Mouse (Mus musculus): ENCODE measurements at regions not wholly inside any gene's neighbourhood (a gene's known extent, or its start where the extent isn't known, plus 50 kb on each side); places are given as distances from the start of the nearest gene placed in this dataset.
"Not testable (repeated sequence)": the region's sequence is repeated elsewhere in the genome, so short reads cannot be mapped to it uniquely, and the experiment has no call there.

DNA sequence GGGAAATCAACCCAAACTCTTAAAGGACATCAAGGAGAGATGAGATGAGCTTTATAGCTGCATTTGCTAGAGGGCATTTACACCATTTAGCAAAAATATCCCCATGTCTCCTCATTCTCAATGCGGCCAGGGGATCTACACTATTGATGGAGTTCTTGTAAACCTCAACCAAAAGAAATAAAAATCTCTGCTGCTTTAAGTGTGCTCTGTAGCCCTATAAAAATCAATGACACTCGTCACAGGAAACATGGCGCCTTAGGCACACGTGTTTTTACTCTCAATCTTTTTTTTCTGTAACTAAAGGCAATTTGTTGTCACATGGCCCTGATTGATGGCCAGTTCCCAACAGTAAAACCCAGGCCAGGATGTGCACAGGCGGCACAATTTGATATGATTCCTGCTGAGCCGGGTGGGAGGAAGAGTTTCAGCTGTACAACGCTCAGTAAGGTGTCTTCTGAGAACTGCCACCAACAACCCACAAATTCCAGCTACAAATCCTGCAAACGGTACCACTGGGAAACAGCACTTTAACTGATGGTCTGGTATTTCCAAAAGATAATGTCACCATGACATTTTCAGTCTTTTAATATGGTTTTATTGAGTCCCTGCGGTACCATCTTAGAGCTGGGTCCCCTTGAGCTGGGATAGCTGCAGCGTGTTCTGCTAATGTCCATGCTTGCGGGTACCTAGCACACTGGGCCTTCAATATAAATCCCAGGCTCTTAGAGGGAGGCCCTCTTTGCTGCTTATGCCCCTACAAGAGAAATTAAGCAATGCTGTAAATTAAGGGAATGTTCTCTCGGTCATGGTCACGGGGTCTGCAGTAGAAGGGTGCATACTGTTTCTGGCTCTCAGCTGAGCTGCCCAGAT, 78.8 kb downstream of the Tpbg start:
- DNase-seq (ENCODE audit: extremely low spot score): no peak

DNA sequence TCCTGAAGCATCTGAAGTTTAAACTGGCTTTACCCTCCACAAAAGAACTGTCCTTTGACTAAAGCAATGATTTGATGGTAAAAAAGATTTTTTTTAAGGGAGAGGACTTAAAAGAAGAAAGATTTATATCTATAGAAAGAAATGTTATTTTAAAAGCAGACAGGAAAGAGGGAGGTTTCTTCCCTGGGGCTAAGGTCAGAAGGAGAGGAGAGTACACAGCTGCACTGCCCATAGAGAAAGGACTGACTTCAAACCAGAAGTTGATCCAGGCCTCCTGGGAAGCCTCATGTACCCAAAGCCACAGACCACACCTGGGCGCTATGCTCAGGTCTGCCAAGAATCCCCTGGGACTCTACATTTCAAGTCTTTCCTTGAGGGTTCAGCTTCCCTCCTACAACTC, 83.1 kb downstream of the Tpbg start:
- no peak for DNase-seq (ENCODE audit: extremely low spot score)

DNA sequence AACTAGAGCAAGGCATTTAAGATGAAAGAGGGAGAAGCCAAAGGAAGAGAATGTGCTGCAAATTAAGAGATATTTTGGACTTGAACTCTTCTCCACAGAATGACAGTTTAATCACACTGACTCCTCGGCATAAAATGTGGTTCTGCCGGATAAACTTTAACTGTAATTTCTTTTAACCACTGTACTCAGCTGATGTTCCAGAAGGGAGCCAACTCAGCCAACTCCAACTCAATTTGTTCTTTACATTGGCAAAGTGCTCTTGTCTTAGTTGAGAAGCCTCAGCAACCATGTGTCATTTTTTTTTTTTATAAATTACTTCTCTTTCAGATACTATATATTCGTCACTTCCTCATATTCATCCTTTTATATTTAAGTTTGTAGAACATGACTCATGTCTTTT, 90.0 kb downstream of the Tpbg start:
- DNase-seq (ENCODE audit: extremely low spot score): no peak

DNA sequence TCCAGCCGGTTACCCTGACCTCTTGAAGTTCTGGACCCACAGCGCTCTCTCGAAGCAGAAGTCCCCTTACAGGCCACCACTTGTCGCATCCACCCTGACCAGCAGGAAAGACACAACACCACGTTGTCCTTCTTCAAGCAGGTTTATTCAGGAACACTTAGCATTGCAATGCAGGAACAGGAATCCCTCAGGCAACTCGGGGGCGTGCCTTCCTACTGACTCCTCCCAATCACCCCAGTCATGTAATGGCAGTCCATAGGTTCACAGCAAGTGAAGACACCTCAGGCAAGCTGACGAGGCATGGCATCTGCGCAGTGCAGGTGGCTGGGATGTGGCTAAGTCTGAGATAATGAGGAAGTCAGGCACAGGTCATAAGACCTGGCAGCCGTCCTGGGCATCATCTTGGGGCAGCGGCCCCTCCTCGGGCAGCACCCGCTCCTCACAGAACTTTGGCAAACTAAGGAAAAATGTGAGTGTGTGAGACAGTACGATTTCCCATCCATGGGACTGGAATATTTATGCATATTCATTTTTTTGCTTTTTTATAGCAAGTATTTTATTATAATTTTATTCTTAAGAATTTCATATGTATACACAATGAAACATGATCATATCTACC, 101.0 kb downstream of the Tpbg start:
- not testable (repeated sequence) for DNase-seq (ENCODE audit: extremely low spot score)

DNA sequence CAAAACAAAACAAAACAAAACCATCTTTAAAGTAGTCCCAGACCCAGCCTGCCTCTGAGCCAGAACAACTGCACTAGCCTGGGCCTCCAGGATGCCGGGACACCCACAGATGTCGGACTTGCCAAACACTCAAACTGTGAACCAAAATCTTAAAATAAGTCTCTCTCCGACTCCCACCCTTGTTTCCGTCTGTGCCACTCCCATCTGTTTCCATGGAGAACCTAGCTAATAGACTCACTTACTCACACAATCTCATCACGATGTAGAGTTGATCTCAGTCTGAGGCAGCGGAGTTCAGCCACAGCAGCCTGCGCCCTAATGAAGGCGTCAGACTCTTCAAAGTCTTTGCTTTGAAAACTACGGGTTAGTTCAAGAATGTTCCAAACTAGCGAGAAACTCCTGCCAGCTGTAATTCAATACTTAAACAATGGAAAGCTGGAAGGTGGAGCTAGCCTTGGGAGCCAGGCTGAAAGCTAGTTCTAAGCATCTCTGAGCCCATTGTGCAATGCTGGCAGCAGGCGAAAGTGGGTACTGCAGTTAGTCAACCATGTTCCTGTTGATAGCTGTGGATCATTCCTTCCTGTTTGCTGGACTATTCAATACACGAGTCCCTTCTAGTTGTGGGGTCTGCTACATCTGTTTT, 106.4 kb downstream of the Tpbg start:
- no peak for DNase-seq (ENCODE audit: extremely low spot score)

DNA sequence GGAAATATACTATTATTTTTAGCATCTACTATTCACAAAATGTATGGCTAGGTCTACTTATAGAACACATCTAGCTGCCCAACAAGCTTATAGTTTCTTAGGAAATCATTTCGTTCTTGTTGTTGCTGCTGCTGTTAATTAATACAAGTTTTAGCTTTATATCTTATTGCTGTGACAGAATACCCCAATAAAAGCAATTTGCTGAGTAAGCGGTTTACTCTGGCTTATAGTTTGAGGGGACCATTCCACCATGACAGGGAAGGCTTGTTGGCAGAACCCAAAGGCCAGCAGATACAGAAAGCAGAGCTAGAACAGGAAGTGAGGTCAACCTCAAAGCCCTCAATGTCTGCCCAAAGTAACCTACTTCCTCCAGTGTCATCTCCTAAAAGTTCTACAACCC, 109.6 kb downstream of the Tpbg start:
- DNase-seq (ENCODE audit: extremely low spot score): no peak

DNA sequence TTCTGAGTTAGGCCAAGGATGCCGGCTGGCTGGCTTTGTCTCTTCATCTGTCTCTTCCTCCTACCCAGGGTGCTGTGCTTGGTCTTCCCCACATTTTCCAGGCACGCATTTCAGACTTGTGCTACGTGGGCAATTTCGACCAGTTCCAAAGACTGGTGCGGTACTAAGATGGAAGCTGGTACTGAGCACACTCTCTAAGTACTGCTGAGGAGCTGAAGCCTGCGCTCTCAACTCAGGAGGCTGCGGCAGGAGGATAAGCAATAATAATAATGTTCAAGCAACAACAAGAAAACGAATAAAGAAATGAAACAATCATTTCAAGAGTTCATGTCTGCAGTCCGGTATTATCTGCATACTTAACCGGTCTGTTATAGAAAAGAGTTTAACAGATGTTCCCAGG, 127.9 kb downstream of the Tpbg start:
- no peak for DNase-seq (ENCODE audit: extremely low spot score)

DNA sequence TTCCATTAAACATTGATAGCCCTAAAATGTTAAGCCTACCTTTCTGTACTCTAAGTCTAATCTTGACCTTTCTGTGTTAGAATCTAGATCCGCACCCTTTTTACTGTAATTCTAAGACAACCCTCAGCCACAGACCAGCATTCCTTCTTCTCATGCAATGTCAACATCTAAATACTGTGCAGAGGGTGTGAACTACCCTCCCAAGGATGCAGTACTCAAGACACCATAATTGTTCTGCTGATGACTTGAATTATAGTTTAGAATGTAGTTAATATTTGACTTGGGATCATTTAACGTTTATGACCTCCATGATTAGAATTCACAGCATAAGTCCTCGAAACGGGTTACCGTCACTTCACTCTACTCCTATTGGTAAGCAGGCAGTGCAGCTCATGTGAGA, 139.2 kb downstream of the Tpbg start:
- DNase-seq (ENCODE audit: extremely low spot score): no peak

DNA sequence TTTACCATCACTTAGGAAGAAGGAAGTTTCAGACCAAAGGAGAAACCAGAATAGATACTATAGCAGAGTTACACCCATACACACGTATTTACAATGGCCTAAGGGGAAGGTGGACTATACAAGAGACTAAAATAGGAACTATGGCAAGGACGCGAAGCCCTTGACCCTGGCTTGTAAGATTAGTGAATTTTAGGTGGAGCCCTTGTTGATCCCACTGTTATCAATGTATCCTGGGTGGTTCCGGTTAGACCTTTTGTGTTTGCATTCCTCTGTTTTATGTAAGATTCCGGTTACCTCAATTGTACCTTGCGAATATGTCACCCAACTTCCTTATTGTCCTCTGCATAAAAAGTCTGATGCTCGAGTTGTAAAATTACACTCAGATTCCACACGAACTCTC, 141.3 kb downstream of the Tpbg start:
- DNase-seq (ENCODE audit: extremely low spot score): not testable (repeated sequence)

DNA sequence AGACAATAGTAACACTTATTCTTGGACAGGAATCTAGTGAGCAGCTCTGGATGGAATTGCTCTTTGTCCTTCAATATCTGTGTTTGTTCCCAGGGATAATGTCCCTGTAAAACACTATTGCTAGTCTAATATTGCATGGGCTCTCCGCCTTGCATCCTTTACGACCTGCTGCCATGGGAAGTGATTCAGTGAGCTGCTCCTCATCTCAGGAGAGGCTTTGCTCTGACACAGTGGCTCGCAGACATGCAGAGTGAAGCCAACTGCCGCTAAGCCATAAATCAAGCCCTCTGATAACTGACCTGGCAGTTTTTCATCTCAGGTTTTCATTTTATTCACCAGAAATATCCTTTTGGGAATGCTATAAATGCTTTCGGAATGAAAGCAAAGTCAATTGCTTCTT, 143.5 kb downstream of the Tpbg start:
- DNase-seq (ENCODE audit: extremely low spot score): no peak

DNA sequence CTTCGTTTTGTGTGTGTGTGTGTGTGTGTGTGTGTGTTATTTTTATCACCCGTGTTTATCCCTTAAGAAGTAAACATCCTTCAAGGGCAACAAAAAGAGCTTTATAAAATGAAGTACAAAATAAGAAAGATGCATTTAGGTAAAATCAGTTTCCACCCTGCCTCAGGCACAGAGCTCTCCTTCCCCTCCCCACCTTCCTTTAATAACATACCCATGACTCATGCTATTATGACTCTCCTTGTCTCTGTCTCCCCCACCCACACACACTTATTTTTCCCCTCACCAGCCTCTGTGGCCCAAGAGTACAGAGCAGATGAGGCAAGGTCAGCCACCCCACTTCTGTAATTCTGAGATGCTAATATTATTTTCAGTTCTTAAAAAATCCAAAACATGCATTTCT, 144.0 kb downstream of the Tpbg start:
- no peak for DNase-seq (ENCODE audit: extremely low spot score)

DNA sequence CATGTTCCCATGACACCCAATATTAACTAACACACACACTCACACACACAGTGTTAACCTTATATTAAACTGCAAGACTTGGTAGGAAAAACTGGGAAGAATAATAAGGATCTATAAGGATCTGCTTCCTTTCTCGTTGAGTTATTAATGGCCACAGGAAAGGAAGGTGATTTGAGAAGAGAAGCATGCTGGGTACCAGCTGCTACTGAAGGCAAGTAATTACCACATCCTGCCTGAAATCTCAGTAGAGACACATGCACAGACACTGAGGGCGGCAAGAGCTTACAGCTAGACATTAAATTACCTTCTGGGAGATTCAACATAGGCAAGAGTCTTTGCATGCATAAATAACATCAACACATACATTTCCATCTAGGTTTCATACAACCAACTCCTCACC, 160.8 kb downstream of the Tpbg start:
- no peak for DNase-seq (ENCODE audit: extremely low spot score)

DNA sequence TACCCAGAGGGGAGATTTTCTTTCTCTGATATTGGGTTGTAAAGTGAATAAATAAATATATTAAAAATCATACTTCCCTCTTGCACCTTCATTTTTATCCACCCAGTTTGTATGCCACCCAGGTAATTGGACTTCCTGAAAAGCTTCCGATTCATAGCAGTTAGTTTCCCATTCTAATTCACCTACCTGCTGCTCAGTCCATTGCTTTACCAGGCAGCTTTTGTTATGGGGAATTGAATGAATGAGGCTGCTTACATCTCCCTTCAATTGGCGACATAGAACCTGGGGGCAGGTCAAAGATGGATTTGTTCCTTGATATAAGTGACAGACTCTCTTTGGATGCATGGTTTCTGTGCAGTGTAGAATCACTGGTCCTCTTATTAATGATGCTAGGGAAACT, 169.5 kb downstream of the Tpbg start:
- no peak for DNase-seq (ENCODE audit: extremely low spot score)

DNA sequence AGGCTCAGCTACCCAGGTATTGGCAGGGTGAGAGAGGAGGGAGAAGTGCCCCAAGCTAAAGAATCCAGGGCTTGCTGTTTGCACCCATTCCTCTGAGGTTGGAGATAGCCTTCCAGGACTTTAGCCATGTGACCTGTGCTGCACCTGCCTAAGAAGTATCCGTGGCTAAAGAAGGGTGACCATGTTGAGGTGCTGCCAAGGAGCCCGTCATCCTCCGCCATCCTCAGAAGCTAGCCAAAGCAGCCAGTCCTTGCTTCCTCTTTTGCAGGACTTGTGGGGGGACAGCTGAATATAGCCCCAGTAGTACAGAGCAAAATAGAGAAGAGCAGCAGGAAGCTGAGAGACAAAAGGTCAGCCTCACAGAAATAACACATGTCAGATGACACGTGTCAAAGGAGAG, 173.7 kb downstream of the Tpbg start:
- no peak for DNase-seq (ENCODE audit: extremely low spot score)

DNA sequence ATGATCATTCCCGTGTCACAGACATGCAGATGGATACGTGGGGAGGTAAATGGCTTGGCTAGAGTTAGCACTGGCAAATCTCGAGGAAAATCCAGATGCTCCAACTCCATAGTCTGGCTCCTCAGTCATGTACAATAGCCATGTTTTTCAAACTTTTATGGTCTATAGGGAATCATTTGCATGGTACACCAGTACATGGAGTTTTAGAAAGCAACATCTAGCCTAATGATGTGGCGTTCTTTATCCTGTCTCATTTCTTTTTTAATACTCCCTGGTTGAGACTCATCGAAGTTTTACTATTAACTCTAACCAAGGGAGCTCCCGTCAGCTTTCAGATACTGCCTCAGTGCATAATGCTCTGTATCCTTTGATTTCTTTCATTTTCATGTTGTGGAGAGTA, 178.0 kb downstream of the Tpbg start:
- DNase-seq (ENCODE audit: extremely low spot score): no peak

DNA sequence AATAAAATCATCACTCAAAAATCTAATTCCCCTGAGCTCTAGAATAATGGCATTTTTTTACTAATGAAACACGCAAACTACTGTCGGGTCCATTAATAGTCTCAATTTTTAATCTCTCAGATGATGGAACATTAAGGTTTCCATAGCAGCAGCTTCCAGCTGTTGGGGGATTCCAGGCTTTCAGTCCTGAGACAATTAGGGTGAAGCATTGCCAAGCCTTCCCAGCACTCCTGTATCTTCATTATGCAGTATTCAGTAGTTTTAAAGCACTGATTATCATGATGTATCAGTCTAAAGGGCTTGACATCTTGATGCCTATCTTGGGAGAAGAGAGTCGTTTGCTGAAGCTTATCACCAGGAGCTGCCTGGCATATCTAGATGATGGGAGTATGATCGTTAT, 178.6 kb downstream of the Tpbg start:
- DNase-seq (ENCODE audit: extremely low spot score): no peak

DNA sequence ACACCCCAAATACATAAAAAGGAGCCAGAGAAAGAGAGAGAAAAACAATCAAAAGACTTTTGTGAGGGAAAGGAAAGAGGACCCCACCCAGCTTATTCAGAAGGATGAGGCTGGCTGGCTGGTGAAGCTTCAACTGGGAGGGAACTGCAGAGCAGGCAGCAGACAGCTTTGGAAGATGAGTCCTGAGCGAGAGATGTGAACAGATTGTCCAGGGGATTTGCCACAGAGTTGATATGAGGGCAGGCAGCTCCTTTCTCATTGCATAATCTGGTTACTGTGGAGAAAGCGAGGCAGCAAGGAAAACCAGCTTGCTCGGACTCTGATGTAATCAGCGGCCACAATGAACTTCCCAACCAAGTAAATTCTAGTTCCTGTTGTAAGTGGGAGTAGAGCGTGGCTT, 188.6 kb downstream of the Tpbg start:
- no peak for DNase-seq (ENCODE audit: extremely low spot score)

DNA sequence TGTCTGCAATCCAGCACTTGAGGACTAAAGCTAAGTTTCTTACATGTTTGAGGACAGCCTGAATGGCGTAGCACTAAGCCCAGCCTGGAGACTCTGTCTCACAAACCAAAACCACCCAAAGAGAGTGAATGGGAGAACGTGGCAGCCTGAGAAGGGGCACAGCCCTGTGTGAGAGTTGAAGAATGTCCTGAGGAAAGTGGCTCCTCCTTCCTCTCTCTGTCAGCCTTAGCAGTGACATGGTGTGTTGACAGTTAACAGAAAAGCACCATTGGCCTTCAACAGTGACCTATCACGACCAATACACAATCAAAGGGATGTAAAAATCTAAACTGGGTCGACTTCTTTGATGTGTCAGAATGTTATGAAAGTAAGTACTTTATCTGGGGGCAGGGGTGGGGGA, 201.9 kb downstream of the Tpbg start:
- DNase-seq (ENCODE audit: extremely low spot score): no peak

DNA sequence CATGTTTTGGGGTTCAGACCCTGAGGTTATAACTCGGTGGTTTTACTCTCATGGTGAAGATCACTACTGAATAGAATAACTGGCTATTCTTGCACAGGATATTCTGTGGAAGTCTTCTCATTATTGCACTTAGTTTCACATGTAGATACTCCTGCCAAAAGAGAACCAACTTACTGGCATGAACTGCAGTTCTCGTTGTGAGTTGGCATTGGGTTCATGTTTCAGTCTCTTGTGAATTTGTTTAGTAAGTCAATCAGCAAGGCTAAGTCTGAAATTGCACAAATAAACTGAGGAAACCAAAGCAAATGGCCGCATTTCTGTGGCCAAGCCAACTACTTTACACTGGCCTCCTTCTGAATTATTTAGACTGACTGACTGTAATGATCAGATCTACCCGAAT, 215.9 kb downstream of the Tpbg start:
- no peak for DNase-seq (ENCODE audit: extremely low spot score)

DNA sequence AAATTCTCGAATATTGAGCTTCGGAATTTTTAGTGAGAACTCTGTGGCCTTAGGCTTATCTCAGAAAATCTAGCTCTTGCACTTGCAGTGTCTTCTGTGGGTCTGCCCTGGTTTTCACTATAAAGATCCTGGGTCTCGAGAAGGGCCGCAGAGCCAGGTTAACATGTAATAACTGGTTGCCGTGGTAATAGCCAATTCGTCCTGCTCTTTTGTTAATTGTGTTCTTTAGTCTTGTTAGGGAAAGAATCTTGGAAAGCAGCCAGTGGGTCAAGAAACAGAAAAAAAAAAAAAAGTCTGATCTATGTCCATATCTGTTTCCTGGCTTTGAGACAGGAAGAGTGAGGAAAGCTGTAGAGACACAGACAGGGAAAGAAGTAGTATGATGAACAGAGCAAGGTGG, 217.9 kb downstream of the Tpbg start:
- DNase-seq (ENCODE audit: extremely low spot score): no peak

DNA sequence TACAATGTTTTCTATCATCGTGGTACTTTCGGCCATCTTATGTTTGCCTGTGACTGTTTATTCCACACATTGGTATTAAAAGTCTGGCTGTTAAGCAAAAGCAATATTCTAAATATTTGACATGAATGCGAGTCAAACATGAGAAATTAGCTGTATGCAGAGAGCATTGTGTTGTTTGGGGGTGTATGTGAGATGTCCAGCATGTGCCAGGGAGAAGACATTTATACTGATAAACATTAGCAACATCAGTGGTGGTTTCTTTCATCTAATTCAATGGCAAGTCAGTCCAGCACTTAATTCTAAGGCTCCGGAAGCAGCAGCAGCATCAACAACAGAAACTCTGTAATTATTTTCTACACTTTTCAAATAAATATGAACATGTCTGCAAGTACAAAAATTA, 219.1 kb downstream of the Tpbg start:
- DNase-seq (ENCODE audit: extremely low spot score): no peak

DNA sequence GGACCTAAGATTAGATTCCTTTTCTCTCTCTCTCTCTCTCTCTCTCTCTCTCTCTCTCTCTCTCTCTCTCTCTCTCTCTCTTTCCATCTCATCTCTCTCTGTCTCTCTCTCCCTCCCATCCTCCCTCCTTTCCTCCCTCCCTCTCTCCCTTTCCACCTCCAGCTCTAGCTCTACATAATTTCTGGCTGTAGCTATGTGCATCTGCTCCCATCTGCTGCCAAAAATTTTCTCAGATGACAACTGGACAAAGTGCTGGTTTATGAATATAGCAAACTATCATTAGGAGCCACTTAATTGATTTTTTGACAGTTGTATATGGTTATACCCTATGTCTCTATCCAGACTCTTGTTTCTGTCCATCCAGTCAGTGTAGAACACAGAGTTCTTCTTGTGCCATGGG, 237.1 kb downstream of the Tpbg start:
- DNase-seq (ENCODE audit: extremely low spot score): no peak

DNA sequence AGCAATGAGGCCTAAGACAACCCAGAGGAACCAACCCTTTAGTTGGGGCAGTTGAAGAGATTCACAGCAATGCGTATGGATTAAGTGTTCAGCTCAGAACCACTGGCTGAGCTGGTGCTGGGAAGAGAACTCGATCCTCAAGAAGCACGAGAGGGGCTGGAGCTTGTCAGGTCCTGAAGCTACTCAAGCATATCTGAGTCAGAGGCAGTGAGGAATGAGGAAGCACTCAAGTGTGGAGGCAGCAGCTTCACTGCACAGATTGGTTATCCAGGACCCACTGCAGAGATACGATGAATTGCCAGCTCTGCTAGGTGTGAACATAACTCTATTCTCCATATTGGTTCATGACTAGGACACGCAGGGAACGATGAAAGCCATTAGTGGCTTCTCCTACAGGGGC, 239.7 kb downstream of the Tpbg start:
- DNase-seq (ENCODE audit: extremely low spot score): no peak
